Mouse (Mus musculus) MEL (cell line): ENCODE results near the gene Bet1l. TPM values are rescaled to one million over a fixed set of nuclear protein-coding genes. Genes with fewer than 3 reads are reported as not detected.

Source experiments
- DNase-seq: peaks from one replicate; pipeline ENCODE4 v3.0.0; 2011; ENCODE audit warnings: low read depth, low spot score
- H3K27ac ChIP-seq: 2 replicates; pipeline ENCODE4 v1.5.1; 2012; ENCODE audit warnings: low read depth, mild to moderate bottlenecking, control low read depth, low read length, moderate library complexity; ENCODE audit not compliant: control insufficient read depth
- H3K27me3 ChIP-seq, 2 experiments: fragments of 150-350 bp in 1 of 2; sonication (generic) in 1 of 2; 2 replicates each; pipeline ENCODE4 v1.6.1; 2012; ENCODE audit warnings: low read length in 2 of 2, mild to moderate bottlenecking in 2 of 2, improper control_type of control experiment in 1 of 2, moderate library complexity in 1 of 2; ENCODE audit not compliant: insufficient read depth in 2 of 2, control insufficient read depth in 1 of 2
- H3K36me3 ChIP-seq, 2 experiments: 2 replicates each; pipeline ENCODE4 v1.6.1; 2012 to 2014; ENCODE audit warnings: low read length in 2 of 2, improper control_type of control experiment in 1 of 2, inconsistent platforms in 1 of 2, mild to moderate bottlenecking in 1 of 2; ENCODE audit not compliant: insufficient read depth in 2 of 2, control insufficient read depth in 1 of 2
- H3K4me1 ChIP-seq, 2 experiments: fragments of 150-350 bp in 1 of 2; sonication (generic) in 1 of 2; 2 replicates each; pipeline ENCODE4 v1.6.1; 2012; ENCODE audit warnings: low read length in 2 of 2, improper control_type of control experiment in 1 of 2, mild to moderate bottlenecking in 1 of 2; ENCODE audit not compliant: insufficient read depth in 2 of 2, control insufficient read depth in 1 of 2
- H3K4me3 ChIP-seq, 2 experiments: fragments of 150-350 bp in 1 of 2; sonication (generic) in 1 of 2; 2 replicates each; pipeline ENCODE4 v1.5.1; 2012; ENCODE audit warnings: low read depth in 2 of 2, low read length in 2 of 2, mild to moderate bottlenecking in 2 of 2, moderate library complexity in 2 of 2, control low read depth in 1 of 2, improper control_type of control experiment in 1 of 2; ENCODE audit not compliant: control insufficient read depth in 1 of 2, insufficient read depth in 1 of 2
- H3K79me2 ChIP-seq: 2 replicates; pipeline ENCODE4 v1.6.1; 2012; ENCODE audit warnings: mild to moderate bottlenecking, low read length, moderate library complexity; ENCODE audit not compliant: control insufficient read depth, poor library complexity, insufficient read depth
- H3K9ac ChIP-seq: 2 replicates; pipeline ENCODE4 v1.6.1; 2012; ENCODE audit warnings: low read depth, mild to moderate bottlenecking, control low read depth, low read length, moderate library complexity; ENCODE audit not compliant: control insufficient read depth, poor library complexity, severe bottlenecking
- H3K9me3 ChIP-seq: fragments of 150-350 bp; sonication (generic); replicated peaks from 2 replicates; pipeline ENCODE4 v1.6.1; 2012; ENCODE audit warnings: mild to moderate bottlenecking, low read length, improper control_type of control experiment, moderate library complexity; ENCODE audit not compliant: insufficient read depth
- CHD1 ChIP-seq: IDR thresholded peaks from 2 replicates; pipeline ENCODE4 v1.6.1; 2012; ENCODE audit warnings: low read depth, mild to moderate bottlenecking, inconsistent platforms, low read length, improper control_type of control experiment
- CHD2 ChIP-seq: IDR thresholded peaks from 2 replicates; pipeline ENCODE4 v1.6.1; 2011; ENCODE audit warnings: low read length, improper control_type of control experiment
- CTCF ChIP-seq, 3 experiments: IDR thresholded peaks in 2 of 3; conservative IDR thresholded peaks in 1 of 3; 2 replicates each; pipeline ENCODE4 v1.5.1; 2011 to 2012; ENCODE audit warnings: low read length in 3 of 3, low read depth in 2 of 3, mild to moderate bottlenecking in 2 of 3, improper control_type of control experiment in 1 of 3, inconsistent platforms in 1 of 3, mixed read lengths in 1 of 3, moderate library complexity in 1 of 3; ENCODE audit not compliant: control insufficient read depth in 1 of 3, insufficient read depth in 1 of 3, poor library complexity in 1 of 3, severe bottlenecking in 1 of 3
- E2F4 ChIP-seq: IDR thresholded peaks from 2 replicates; pipeline ENCODE4 v1.6.1; 2011; ENCODE audit warnings: low read depth, low read length, improper control_type of control experiment, borderline replicate concordance
- EP300 ChIP-seq, 2 experiments: IDR thresholded peaks; 2 replicates each; pipeline ENCODE4 v1.6.1; 2011; ENCODE audit warnings: improper control_type of control experiment in 2 of 2, low read length in 2 of 2, low read depth in 1 of 2, mild to moderate bottlenecking in 1 of 2
- GABPA ChIP-seq: IDR thresholded peaks from 2 replicates; pipeline ENCODE4 v1.6.1; 2012; ENCODE audit warnings: low read depth, mild to moderate bottlenecking, inconsistent platforms, low read length, improper control_type of control experiment, moderate library complexity
- GATA1 ChIP-seq: IDR thresholded peaks from 2 replicates; pipeline ENCODE4 v1.6.1; 2011; ENCODE audit warnings: low read depth, low read length, improper control_type of control experiment
- KAT2A ChIP-seq: conservative IDR thresholded peaks from 2 replicates; pipeline ENCODE4 v1.6.1; 2012; ENCODE audit warnings: low read depth, low read length, improper control_type of control experiment, inconsistent platforms
- MAZ ChIP-seq: IDR thresholded peaks from 2 replicates; pipeline ENCODE4 v1.6.1; 2012; ENCODE audit warnings: low read depth, mild to moderate bottlenecking, inconsistent platforms, low read length, improper control_type of control experiment
- MXI1 ChIP-seq: IDR thresholded peaks from 2 replicates; pipeline ENCODE4 v1.6.1; 2011; ENCODE audit warnings: mild to moderate bottlenecking, low read depth, low read length, improper control_type of control experiment
- MYB ChIP-seq: IDR thresholded peaks from 2 replicates; pipeline ENCODE4 v1.6.1; 2011; ENCODE audit warnings: mild to moderate bottlenecking, low read depth, low read length, improper control_type of control experiment
- MYC ChIP-seq: IDR thresholded peaks from 2 replicates; pipeline ENCODE4 v1.6.1; 2011; ENCODE audit warnings: low read depth, mild to moderate bottlenecking, low read length, improper control_type of control experiment, moderate library complexity
- NRF1 ChIP-seq: IDR thresholded peaks from 2 replicates; pipeline ENCODE4 v1.6.1; 2014; ENCODE audit warnings: low read depth, mild to moderate bottlenecking, inconsistent platforms, low read length, improper control_type of control experiment, moderate library complexity; ENCODE audit not compliant: poor library complexity, insufficient read depth, severe bottlenecking
- POLR2AphosphoS5 ChIP-seq: IDR thresholded peaks from 2 replicates; pipeline ENCODE4 v1.6.1; 2012; ENCODE audit warnings: low read depth, borderline replicate concordance, mild to moderate bottlenecking, inconsistent platforms, low read length, moderate library complexity, mixed read lengths
- RAD21 ChIP-seq: IDR thresholded peaks from 2 replicates; pipeline ENCODE4 v1.6.1; 2011; ENCODE audit warnings: mild to moderate bottlenecking, low read depth, low read length, improper control_type of control experiment
- RCOR1 ChIP-seq: IDR thresholded peaks from 2 replicates; pipeline ENCODE4 v1.6.1; 2012; ENCODE audit warnings: low read depth, mild to moderate bottlenecking, inconsistent platforms, low read length, improper control_type of control experiment
- SIN3A ChIP-seq: IDR thresholded peaks from 2 replicates; pipeline ENCODE4 v1.6.1; 2012; ENCODE audit warnings: low read length, improper control_type of control experiment, inconsistent platforms
- SMC3 ChIP-seq: IDR thresholded peaks from 2 replicates; pipeline ENCODE4 v1.6.1; 2011; ENCODE audit warnings: low read depth, low read length, improper control_type of control experiment
- TAL1 ChIP-seq: IDR thresholded peaks from 2 replicates; pipeline ENCODE4 v1.6.1; 2012; ENCODE audit warnings: mild to moderate bottlenecking, inconsistent platforms, low read length, moderate library complexity, mixed read lengths
- TBP ChIP-seq: IDR thresholded peaks from 2 replicates; pipeline ENCODE4 v1.8.0; 2011; ENCODE audit warnings: low read depth, low read length, improper control_type of control experiment
- TCF12 ChIP-seq: IDR thresholded peaks from 2 replicates; pipeline ENCODE4 v1.6.1; 2014; ENCODE audit warnings: low read depth, mild to moderate bottlenecking, inconsistent platforms, low read length, improper control_type of control experiment, moderate library complexity
- UBTF ChIP-seq: IDR thresholded peaks from 2 replicates; pipeline ENCODE4 v1.6.1; 2012; ENCODE audit warnings: low read depth, mild to moderate bottlenecking, inconsistent platforms, low read length, improper control_type of control experiment, moderate library complexity, borderline replicate concordance; ENCODE audit not compliant: insufficient read depth
- USF1 ChIP-seq: IDR thresholded peaks from 2 replicates; pipeline ENCODE4 v1.6.1; 2014; ENCODE audit warnings: low read depth, mild to moderate bottlenecking, inconsistent platforms, low read length, improper control_type of control experiment, moderate library complexity
- USF2 ChIP-seq, 2 experiments: IDR thresholded peaks; 2 replicates each; pipeline ENCODE4 v1.6.1; 2011 to 2012; ENCODE audit warnings: improper control_type of control experiment in 2 of 2, low read length in 2 of 2, borderline replicate concordance in 1 of 2, inconsistent platforms in 1 of 2, low read depth in 1 of 2, mild to moderate bottlenecking in 1 of 2; ENCODE audit not compliant: insufficient read depth in 1 of 2
- ZKSCAN1 ChIP-seq: IDR thresholded peaks from 2 replicates; pipeline ENCODE4 v1.6.1; 2012; ENCODE audit warnings: low read depth, mild to moderate bottlenecking, inconsistent platforms, low read length, improper control_type of control experiment, moderate library complexity
- ZNF384 ChIP-seq: IDR thresholded peaks from 2 replicates; pipeline ENCODE4 v1.6.1; 2012; ENCODE audit warnings: low read depth, mild to moderate bottlenecking, inconsistent platforms, low read length, improper control_type of control experiment
- polyA plus RNA-seq, 2 experiments: library from polyadenylated mRNA; stranded (reverse) in 1 of 2; unstranded in 1 of 2; fragments of >175 nt in 1 of 2; fragments of >200 nt in 1 of 2; gene quantifications; 2 replicates each; pipeline versions ENCODE4 v1.2.1 to v1.2.4; 2012; ENCODE audit warnings: low replicate concordance in 2 of 2, low read depth in 1 of 2; ENCODE audit not compliant: insufficient read length in 2 of 2, insufficient read depth in 1 of 2, missing spikeins in 1 of 2
- total RNA-seq: library from RNA; depleted of rRNA; stranded (reverse); fragments of 300-350 nt; gene quantifications from 2 replicates; pipeline ENCODE4 v1.2.3, GENCODE M21; 2012

Bet1l gene
- total and polyA plus RNA-seq, 3 experiments = 16.0 to 26.2 TPM; not detected in 1

GRCm38 (mm10) chr7:140812850-140813249, 44.5 kb downstream of the Bet1l start:
- Histone ChIP-seq H3K9me3 (no peaks in the 10 kb centered on the region), H3K4me3 (no peak overlapping the region), H3K36me3 (no peaks in the 10 kb centered on the region), H3K4me1 (no peaks in the 10 kb centered on the region), H3K9ac (no peak overlapping the region), H3K79me2 (no peaks in the 10 kb centered on the region), H3K27me3 (peaks cover 7 to 24% of the 10 kb centered on the region in 2 experiments), H3K27ac (no peak overlapping the region)
- no peak for TF ChIP-seq TBP
- TF ChIP-seq ZKSCAN1 = no peak
- no peak for TF ChIP-seq SIN3A
- no peak for TF ChIP-seq CHD2
- TF ChIP-seq MYB = no peak
- TF ChIP-seq GATA1 = no peak
- TF ChIP-seq EP300 (IDR thresholded peaks at IDR 0.05; ENCODE audit: low read depth in 1 of 2, low read length in 2 of 2) = no peak
- no peak for TF ChIP-seq ZNF384
- no peak for TF ChIP-seq USF2 (IDR thresholded peaks at IDR 0.05; ENCODE audit: borderline replicate concordance in 1 of 2, insufficient read depth in 1 of 2, low read depth in 1 of 2, low read length in 2 of 2)
- TF ChIP-seq UBTF = no peak
- TF ChIP-seq CTCF (IDR thresholded peaks at IDR 0.05 in 2 of 3, conservative IDR thresholded peaks at IDR 0.05 in 1 of 3; ENCODE audit: control insufficient read depth in 1 of 3, insufficient read depth in 1 of 3, low read depth in 2 of 3, low read length in 3 of 3, poor library complexity in 1 of 3, severe bottlenecking in 1 of 3) = no peak
- no peak for TF ChIP-seq KAT2A
- TF ChIP-seq GABPA = no peak
- TF ChIP-seq TCF12 = no peak
- TF ChIP-seq E2F4 = no peak
- no peak for TF ChIP-seq SMC3
- no peak for TF ChIP-seq NRF1
- DNase-seq = no peak

- no peaks in the 10 kb centered on the region for H3K4me1 ChIP-seq
- H3K9me3 ChIP-seq = no peaks in the 10 kb centered on the region
- H3K4me3 ChIP-seq = no peak overlapping the region
- no peak overlapping the region for H3K27ac ChIP-seq
- peaks cover 0 to 15% of the 10 kb centered on the region in 2 experiments; a peak in 3 of 4 replicates for H3K27me3 ChIP-seq
- no peak overlapping the region for H3K9ac ChIP-seq
- H3K79me2 ChIP-seq = no peaks in the 10 kb centered on the region
- no peaks in the 10 kb centered on the region for H3K36me3 ChIP-seq
- no peak for DNase-seq
- TF ChIP-seq TBP (no peak), SMC3 (no peak), UBTF (no peak), KAT2A (no peak), MYB (no peak), MXI1 (no peak), USF1 (no peak), SIN3A (no peak), RCOR1 (no peak), TAL1 (no peak), USF2 (IDR thresholded peaks at IDR 0.05; ENCODE audit: borderline replicate concordance in 1 of 2, insufficient read depth in 1 of 2, low read depth in 1 of 2, low read length in 2 of 2) (no peak), MAZ (no peak), CHD1 (no peak), MYC (no peak), RAD21 (no peak), POLR2AphosphoS5 (no peak), GABPA (no peak)
Measured at GRCm38 (mm10) chr7:140811714-140812113, 45.7 kb downstream of the Bet1l start.
